Mouse (Mus musculus) heart, adult 18-20 months (tissue): ENCODE measurements around the gene Flg. TPM values are rescaled to one million over a fixed set of nuclear protein-coding genes. Genes with fewer than 3 reads are reported as not detected.

Source experiments
- DNase-seq, 2 experiments: peaks; one replicate each; pipeline ENCODE4 v3.0.0; 2021 to 2022; ENCODE audit warnings: mixed read lengths in 1 of 2
- long read RNA-seq, 2 experiments: library from polyadenylated mRNA; stranded (forward); transcript quantifications; one replicate each; pipeline ENCODE4 v2.0.0; 2021
- total RNA-seq, 2 experiments: library from RNA; stranded (reverse); gene quantifications; 2 replicates each; pipeline ENCODE4 v1.2.3; 2021

Flg gene
- total RNA-seq, result not detected
- long read RNA-seq, experiment 1, result 0 reads
- long read RNA-seq, experiment 2, result 0 reads

DNA sequence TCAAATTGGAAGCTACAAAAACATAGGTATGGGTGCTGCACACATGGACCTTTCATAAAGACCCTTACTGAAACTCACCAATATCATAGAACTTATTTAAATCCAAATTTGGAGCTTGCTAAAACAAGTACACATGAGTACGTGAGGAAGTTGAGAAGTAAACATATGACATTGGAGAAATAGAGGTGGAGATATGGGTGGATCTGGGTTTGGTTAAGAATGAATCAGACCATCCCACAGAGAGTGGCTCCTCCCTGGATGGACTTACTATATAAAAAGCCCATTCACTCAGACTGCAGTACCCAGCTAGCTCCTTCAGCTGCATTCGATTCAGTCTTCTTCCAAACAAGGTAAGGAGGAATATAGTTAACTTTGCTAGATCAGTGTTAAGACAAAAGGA, at the start of gene Flg:
Gene Flg, plus strand, starts transcription at position 301 of the 400 bp plus-strand sequence.
- no peak for DNase-seq

- no peak for DNase-seq
These were observed 24.2 kb downstream of the Flg start for GRCm38 (mm10) chr3:93297542-93297941.

GRCm38 (mm10) chr3:93299832-93300231, 26.5 kb downstream of the Flg start:
- no peak for DNase-seq

GRCm38 (mm10) chr3:93301896-93302295, 28.6 kb downstream of the Flg start:
- no peak for DNase-seq

GRCm38 (mm10) chr3:93306142-93306541, 32.8 kb downstream of the Flg start:
- DNase-seq, result no peak

DNA sequence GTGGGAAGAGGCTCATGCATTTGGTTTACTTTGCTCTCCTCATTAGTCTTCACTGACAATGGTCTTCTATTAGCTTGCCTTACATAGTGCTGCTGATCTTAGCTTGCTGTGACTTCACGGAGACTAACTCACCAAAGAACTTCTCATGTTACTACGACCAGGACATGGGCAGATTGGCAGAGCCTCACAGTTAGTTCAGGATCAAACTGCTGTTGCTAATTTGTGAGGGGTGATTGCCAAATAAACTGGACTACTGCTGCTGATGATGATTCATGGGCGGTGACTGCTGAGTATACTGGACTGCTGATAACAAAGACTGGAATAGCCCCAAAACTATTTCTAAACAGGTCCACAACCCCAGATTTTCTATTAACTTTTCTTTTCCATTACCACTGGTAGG, 38.0 kb downstream of the Flg start:
- no peak for DNase-seq

DNA sequence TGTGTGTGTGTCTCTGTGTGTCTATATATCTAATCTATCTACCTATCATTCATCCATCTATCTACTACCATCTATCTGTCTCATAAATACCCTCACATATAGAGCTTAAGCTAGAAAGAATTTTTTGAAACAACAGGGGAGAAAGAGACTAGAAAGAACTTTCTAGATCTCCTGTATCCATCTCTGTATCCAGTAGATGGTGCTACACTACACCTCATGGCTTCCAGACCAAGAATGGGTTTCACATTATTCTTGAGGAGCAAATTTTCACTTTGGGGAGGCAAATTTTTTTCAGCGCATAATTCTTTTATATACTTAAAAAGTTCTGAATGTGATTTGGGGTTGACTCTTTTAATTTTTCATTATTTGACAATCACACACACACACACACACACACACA, 41.1 kb downstream of the Flg start:
- no peak for DNase-seq

DNA sequence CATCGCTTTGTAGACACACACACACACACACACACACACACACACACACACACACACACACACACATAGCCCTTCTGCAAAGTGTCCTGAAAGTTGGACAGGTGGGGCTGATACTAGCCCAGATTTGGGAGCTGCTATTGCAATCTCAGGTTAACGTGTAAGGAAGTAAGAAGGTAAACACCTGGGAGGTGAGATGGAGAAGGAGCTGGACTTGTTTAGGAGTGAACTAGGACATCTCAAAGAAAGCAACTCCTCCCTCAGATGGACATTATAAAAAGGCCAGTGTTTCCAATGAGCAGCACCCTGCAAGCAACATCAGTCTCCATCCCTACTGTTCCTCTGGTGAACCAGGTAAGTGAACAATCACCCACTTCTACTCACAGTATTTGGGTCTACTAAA, 46.1 kb downstream of the Flg start, which contains the start of gene Hrnr:
Gene Hrnr, plus strand, starts transcription at position 301 of the 400 bp plus-strand sequence.
- DNase-seq, result no peak

- DNase-seq, result no peak
These were observed 64.4 kb downstream of the Flg start for GRCm38 (mm10) chr3:93337749-93338148.

DNA sequence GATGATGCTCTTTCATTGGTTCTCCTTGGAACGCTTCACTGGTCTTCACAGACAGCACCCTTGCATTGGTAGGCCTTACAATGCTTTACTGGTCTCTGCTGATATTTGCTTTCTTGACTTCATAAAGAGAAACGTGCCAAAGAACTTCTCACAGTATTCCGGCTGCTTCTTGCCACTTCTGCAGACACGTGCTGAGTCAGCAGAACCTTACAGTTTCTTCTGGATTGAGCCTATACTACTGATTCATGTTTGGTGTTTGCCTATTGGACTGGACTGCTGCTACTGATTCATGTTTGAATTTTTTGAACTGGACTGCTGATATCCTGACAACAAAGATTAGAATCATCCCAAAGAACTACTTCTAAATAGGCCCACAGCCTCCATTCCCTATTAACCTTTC, 66.7 kb downstream of the Flg start:
- no peak for DNase-seq

Other genes starting within 250 kb of the Flg start
- gene Gm4858, start 204.7 kb upstream of the Flg start, total RNA-seq, result not detected
- gene Crnn, start 128.7 kb upstream of the Flg start, total RNA-seq, result not detected
- gene Flg2, start 76.2 kb upstream of the Flg start, total RNA-seq, result not detected
- not detected for gene Hrnr, start 46.2 kb downstream of the Flg start, total RNA-seq
- gene Rptn, start 120.2 kb downstream of the Flg start, total RNA-seq, result not detected
- under 1 TPM in 1 of 2 experiments, not detected in 1; 0.05 TPM for gene Tchh, start 168.8 kb downstream of the Flg start, total RNA-seq
- gene Tchhl1, start 195.2 kb downstream of the Flg start, total RNA-seq, result not detected
- 10 to 100 TPM; 52.4 to 78.2 TPM for gene S100a11, start 247.0 kb downstream of the Flg start, total RNA-seq